Mouse (Mus musculus): ENCODE measurements around the gene Camk2g. TPM values are rescaled to one million over a fixed set of nuclear protein-coding genes. Genes with fewer than 3 reads are reported as not detected.

The Camk2g gene
- total and polyA plus RNA-seq, 3 experiments = 15.7 to 33.1 (median 18.5) TPM

GRCm38 (mm10) chr14:20737306-20737705, 56.6 kb downstream of the Camk2g start:
- TF ChIP-seq USF2 (conservative IDR thresholded peaks at IDR 0.05; ENCODE audit: low read depth, low read length) (no peak), MAX (IDR thresholded peaks at IDR 0.05; ENCODE audit: low read length) (0 out of 2 replicates have a peak, but pooled peaks have one; percentile 26), CTCF (conservative IDR thresholded peaks at IDR 0.05 in 1 of 2, IDR thresholded peaks at IDR 0.05 in 1 of 2; ENCODE audit: low read depth in 2 of 2, low read length in 2 of 2) (peak; percentile 35 to 64; a peak in 2 of 4 replicates), CHD1 (IDR thresholded peaks at IDR 0.05; ENCODE audit: low read depth, low read length) (no peak), ZMIZ1 (IDR thresholded peaks at IDR 0.05; ENCODE audit: low read depth, low read length) (no peak), NRF1 (IDR thresholded peaks at IDR 0.05; ENCODE audit: low read depth, low read length) (no peak), USF1 (IDR thresholded peaks at IDR 0.05; ENCODE audit: low read depth, low read length) (no peak), RAD21 (IDR thresholded peaks at IDR 0.05; ENCODE audit: low read depth, low read length) (peak; percentile 27), HCFC1 (IDR thresholded peaks at IDR 0.05; ENCODE audit: low read depth, low read length) (no peak), TBP (conservative IDR thresholded peaks at IDR 0.05; ENCODE audit: low read depth, low read length) (no peak), IRF4 (IDR thresholded peaks at IDR 0.05; ENCODE audit: low read depth, low read length) (no peak), NELFE (IDR thresholded peaks at IDR 0.05; ENCODE audit: low read depth, low read length) (no peak), EP300 (IDR thresholded peaks at IDR 0.05; ENCODE audit: low read length) (no peak), POLR2AphosphoS2 (IDR thresholded peaks at IDR 0.05; ENCODE audit: low read depth, low read length) (no peak), UBTF (IDR thresholded peaks at IDR 0.05; ENCODE audit: low read depth, low read length) (no peak), JUND (conservative IDR thresholded peaks at IDR 0.05; ENCODE audit: low read depth, low read length) (no peak), JUN (IDR thresholded peaks at IDR 0.05; ENCODE audit: insufficient read depth, low read depth, low read length) (no peak), POLR2A (IDR thresholded peaks at IDR 0.05; ENCODE audit: low read depth, low read length) (no peak), MAZ (IDR thresholded peaks at IDR 0.05; ENCODE audit: low read depth, low read length) (no peak), SIN3A (IDR thresholded peaks at IDR 0.05; ENCODE audit: low read length) (no peak), ZC3H11A (IDR thresholded peaks at IDR 0.05; ENCODE audit: low read depth, low read length) (no peak), ETS1 (conservative IDR thresholded peaks at IDR 0.05; ENCODE audit: low read depth, low read length) (no peak), MYC (IDR thresholded peaks at IDR 0.05; ENCODE audit: low read depth, low read length) (no peak), MEF2A (IDR thresholded peaks at IDR 0.05; ENCODE audit: borderline replicate concordance, low read depth, low read length) (no peak), TCF12 (IDR thresholded peaks at IDR 0.05; ENCODE audit: low read depth, low read length) (no peak), ZKSCAN1 (IDR thresholded peaks at IDR 0.05; ENCODE audit: borderline replicate concordance, low read depth, low read length) (no peak), KAT2A (IDR thresholded peaks at IDR 0.05; ENCODE audit: insufficient replicate concordance, low read length) (no peak), SMC3 (IDR thresholded peaks at IDR 0.05; ENCODE audit: low read depth, low read length) (peak; percentile 44), ZNF384 (IDR thresholded peaks at IDR 0.05; ENCODE audit: low read depth, low read length) (no peak), BHLHE40 (IDR thresholded peaks at IDR 0.05; ENCODE audit: low read depth, low read length) (no peak), GABPA (IDR thresholded peaks at IDR 0.05; ENCODE audit: insufficient replicate concordance, low read depth, low read length) (no peak)
- no peaks in the 10 kb centered on the region for H3K27me3 ChIP-seq (replicated peaks)
- no peak overlapping the region for H3K9ac ChIP-seq (ENCODE audit: insufficient read depth, low read depth)
- dilution Hi-C loops (cut with MboI; ENCODE audit: extremely low pct_ligation_motif_present, extremely low pct_unique_long_range_greater_than_20kb, low sequenced_read_pairs) (no loop called here), in situ Hi-C loops (cut with MboI; ENCODE audit: low pct_ligation_motif_present, low pct_unique_long_range_greater_than_20kb, low sequenced_read_pairs) (no loop called here)
- no peak overlapping the region for H3K4me3 ChIP-seq (replicated peaks in 1 of 3; ENCODE audit: low read depth in 2 of 3, low read length in 2 of 3, poor library complexity in 1 of 3)
- peak; percentile 56 for DNase-seq (ENCODE audit: extremely low read depth)
- H3K36me3 ChIP-seq (replicated peaks in 1 of 2; ENCODE audit: control insufficient read depth in 1 of 2, insufficient read depth in 1 of 2, low read length in 1 of 2) = peaks cover 39 to 74% of the 10 kb centered on the region in 2 experiments
- H3K4me1 ChIP-seq (ENCODE audit: control insufficient read depth in 1 of 2, insufficient read depth in 2 of 2) = peaks cover 0 to 20% of the 10 kb centered on the region in 2 experiments; a peak in 2 of 4 replicates
- no peaks in the 10 kb centered on the region for H3K9me3 ChIP-seq (replicated peaks; ENCODE audit: low read length)
- H3K4me2 ChIP-seq (ENCODE audit: insufficient read depth, low read depth, poor library complexity, severe bottlenecking) = no peak overlapping the region
- H3K27ac ChIP-seq (ENCODE audit: insufficient read depth, low read depth) = no peak overlapping the region
- no peaks in the 10 kb centered on the region; the same call in 1 of the 2 replicates for H3K79me2 ChIP-seq (replicated peaks; ENCODE audit: control insufficient read depth, extremely low read depth, insufficient read depth, poor library complexity, severe bottlenecking)
